Mouse (Mus musculus) stomach, postnatal 0 days (tissue): ENCODE data around the gene Eif3m. TPM values are rescaled to one million over a fixed set of nuclear protein-coding genes. Genes with fewer than 3 reads are reported as not detected.

Experiments used
- ATAC-seq: fragments of 200-750 bp; cut with Nextera tagmentation; 2 replicates; pipeline ENCODE4 v1.8.0; 2017; ENCODE audit not compliant: low FRiP score, low TSS enrichment
- DNase-seq: peaks from one replicate; pipeline ENCODE4 v3.0.0-alpha.2; 2016; ENCODE audit warnings: low spot score
- H3K27ac ChIP-seq: fragments of 300-500 bp; sonication (generic); replicated peaks from 2 replicates; pipeline ENCODE4 v1.5.1; 2014; ENCODE audit warnings: mild to moderate bottlenecking, control low read depth
- H3K27me3 ChIP-seq: fragments of 300-500 bp; sonication (generic); 2 replicates; pipeline ENCODE4 v1.6.1; 2014; ENCODE audit warnings: low read length; ENCODE audit not compliant: control insufficient read depth, insufficient read depth
- H3K36me3 ChIP-seq: fragments of 300-500 bp; sonication (generic); 2 replicates; pipeline ENCODE4 v1.6.1; 2014; ENCODE audit warnings: low read length, mixed read lengths; ENCODE audit not compliant: control insufficient read depth, insufficient read depth
- H3K4me1 ChIP-seq: fragments of 300-500 bp; sonication (generic); replicated peaks from 2 replicates; pipeline ENCODE4 v1.6.1; 2014; ENCODE audit warnings: antibody characterized with exemption; ENCODE audit not compliant: control insufficient read depth, insufficient read depth
- H3K4me2 ChIP-seq: fragments of 300-500 bp; sonication (generic); replicated peaks from 2 replicates; pipeline ENCODE4 v1.6.1; 2014; ENCODE audit warnings: low read depth, mild to moderate bottlenecking, control low read depth, moderate library complexity
- H3K4me3 ChIP-seq: fragments of 300-500 bp; sonication (generic); 2 replicates; pipeline ENCODE4 v1.5.1; 2014; ENCODE audit warnings: low read depth, low read length, control low read depth
- H3K9ac ChIP-seq: fragments of 300-500 bp; sonication (generic); 2 replicates; pipeline ENCODE4 v1.6.1; 2014; ENCODE audit warnings: mild to moderate bottlenecking, low read length, control low read depth, mixed read lengths
- H3K9me3 ChIP-seq: fragments of 300-500 bp; sonication (generic); 2 replicates; pipeline ENCODE4 v1.6.1; 2016; ENCODE audit warnings: low read length; ENCODE audit not compliant: control insufficient read depth
- CTCF ChIP-seq: IDR thresholded peaks from 2 replicates; pipeline ENCODE4 v1.5.1; 2016; ENCODE audit warnings: antibody characterized with exemption, low read depth, mild to moderate bottlenecking, moderate library complexity
- EP300 ChIP-seq: optimal IDR thresholded peaks from 2 replicates; pipeline ENCODE3; 2016; ENCODE audit warnings: antibody characterized with exemption
- WGBS: fragments of 180-500 bp; shearing (Covaris S2); extraction: QIAGEN DNeasy Blood & Tissue Kit; methylation state at CpG from one replicate; pipeline ENCODE4 v1.1.7; 2014; 5-methylcytosine and 5-hydroxymethylcytosine counted together
- polyA plus RNA-seq: library from polyadenylated mRNA; unstranded; fragments of >200 nt; fragmentation: Nextera tagmentation; extraction: Ambion mirVana; gene quantifications from 2 replicates; pipeline ENCODE4 v1.2.1, GENCODE M21; 2015

The Eif3m gene
- polyA plus RNA-seq = 213 and 215 TPM in 2 replicates

DNA sequence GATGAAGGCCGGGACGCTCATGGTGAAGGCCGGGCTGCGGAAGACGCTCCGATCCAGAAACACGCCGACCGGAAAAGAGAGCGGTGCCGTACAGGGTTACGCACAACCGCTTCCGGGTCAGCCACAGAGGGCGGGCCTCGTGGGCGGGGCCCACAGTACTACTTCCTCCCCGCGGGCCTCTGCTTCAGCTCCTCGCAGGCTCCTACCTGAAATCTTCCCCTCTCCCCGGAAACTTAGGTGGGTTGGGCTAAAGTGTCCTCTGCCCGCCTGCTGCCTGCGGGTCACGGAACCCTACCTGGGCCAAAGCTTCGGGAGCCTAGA lies at the start of gene Eif3m:
TSS of gene Eif3m (minus strand) at position 114 of the 321 bp plus-strand sequence.
- Histone ChIP-seq H3K9ac (peak within 1 kb of the TSS; percentile 94), H3K27ac (peak within 1 kb of the TSS; percentile 72), H3K27me3 (no peaks in the 10 kb centered on the region), H3K4me3 (peak within 1 kb of the TSS; percentile 95), H3K36me3 (peaks cover 8% of the 10 kb centered on the region), H3K9me3 (no peaks in the 10 kb centered on the region), H3K4me2 (peak within 1 kb of the TSS; percentile 69), H3K4me1 (no peaks in the 10 kb centered on the region)
- TF ChIP-seq CTCF (no peak), EP300 (no peak)
- DNase-seq (peak; percentile 95), ATAC-seq (peak; percentile 100)
- WGBS = 1% methylated on average over 23 of the region's 25 CpGs

DNA sequence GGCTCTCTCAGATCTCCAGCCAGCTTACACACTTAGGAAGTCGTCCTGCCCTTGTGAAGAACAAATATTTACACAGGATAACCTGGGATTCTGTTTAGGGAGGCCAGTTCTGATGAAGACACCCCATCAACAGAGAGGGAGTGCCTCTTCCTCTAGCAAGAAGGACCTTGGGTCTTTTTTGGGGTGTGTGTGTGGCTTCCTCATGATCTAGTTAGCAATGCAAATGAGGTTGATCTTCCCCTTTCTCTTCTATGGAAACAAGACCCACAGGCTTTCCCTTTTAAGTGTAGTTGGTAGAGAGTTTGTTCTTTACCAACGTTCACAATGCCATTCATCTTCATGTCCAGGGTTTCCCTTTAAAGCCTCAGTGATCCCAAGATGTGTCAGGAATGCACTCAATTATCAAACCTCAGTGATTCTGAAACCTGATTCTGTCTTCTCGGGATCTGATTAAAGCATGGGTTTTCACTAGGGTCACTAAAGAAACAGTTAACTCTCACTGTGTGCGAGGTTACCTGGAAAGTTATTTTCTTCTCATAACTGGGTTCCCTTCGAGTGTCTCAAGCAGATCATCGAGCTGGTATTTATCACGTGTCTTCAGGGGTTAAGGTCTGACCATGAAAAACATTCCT lies 46.0 kb upstream of the Eif3m start:
- Histone ChIP-seq H3K27ac (no peak overlapping the region), H3K27me3 (no peaks in the 10 kb centered on the region), H3K4me2 (no peak overlapping the region), H3K9me3 (no peaks in the 10 kb centered on the region), H3K36me3 (no peaks in the 10 kb centered on the region), H3K4me3 (no peak overlapping the region), H3K9ac (no peak overlapping the region), H3K4me1 (no peaks in the 10 kb centered on the region)
- no peak for TF ChIP-seq EP300
- no peak for TF ChIP-seq CTCF
- 46% methylated on average over 7 of the region's 7 CpGs for WGBS
- DNase-seq (no peak), ATAC-seq (no peak)

DNA sequence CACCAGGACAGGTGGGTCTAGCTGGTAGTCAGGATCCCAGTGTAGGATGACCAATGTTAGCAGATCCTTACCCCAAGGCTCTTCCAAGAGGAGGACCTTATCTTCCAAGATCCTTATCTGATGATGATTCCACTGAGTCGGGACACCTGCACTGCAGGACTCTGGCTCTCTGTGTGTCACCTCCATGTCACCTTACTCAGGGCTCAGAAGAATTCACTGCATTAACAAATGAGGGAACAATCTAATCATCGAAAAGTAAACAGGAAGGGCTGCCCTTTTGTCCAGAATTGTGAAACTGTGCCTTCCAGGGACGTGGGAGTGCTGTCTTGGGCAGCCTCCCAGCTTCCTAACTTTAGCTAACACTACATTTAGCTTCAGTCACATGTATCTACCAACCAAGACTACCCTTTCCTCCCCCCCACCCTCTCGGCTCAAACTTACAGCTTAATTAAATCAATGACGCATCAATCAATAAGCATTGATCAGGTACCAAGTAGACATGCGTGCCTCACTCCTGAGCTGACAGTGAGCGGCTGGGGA lies 41.8 kb upstream of the Eif3m start:
- 43% methylated on average over 7 of the region's 7 CpGs for WGBS
- no peak overlapping the region for H3K4me2 ChIP-seq
- TF ChIP-seq EP300 (no peak), CTCF (no peak)
- no peak overlapping the region for H3K9ac ChIP-seq
- no peaks in the 10 kb centered on the region for H3K4me1 ChIP-seq
- H3K27me3 ChIP-seq = no peaks in the 10 kb centered on the region
- no peaks in the 10 kb centered on the region for H3K36me3 ChIP-seq
- no peaks in the 10 kb centered on the region for H3K9me3 ChIP-seq
- H3K27ac ChIP-seq = no peak overlapping the region
- ATAC-seq (peak; percentile 68), DNase-seq (peak; percentile 17)
- no peak overlapping the region for H3K4me3 ChIP-seq

DNA sequence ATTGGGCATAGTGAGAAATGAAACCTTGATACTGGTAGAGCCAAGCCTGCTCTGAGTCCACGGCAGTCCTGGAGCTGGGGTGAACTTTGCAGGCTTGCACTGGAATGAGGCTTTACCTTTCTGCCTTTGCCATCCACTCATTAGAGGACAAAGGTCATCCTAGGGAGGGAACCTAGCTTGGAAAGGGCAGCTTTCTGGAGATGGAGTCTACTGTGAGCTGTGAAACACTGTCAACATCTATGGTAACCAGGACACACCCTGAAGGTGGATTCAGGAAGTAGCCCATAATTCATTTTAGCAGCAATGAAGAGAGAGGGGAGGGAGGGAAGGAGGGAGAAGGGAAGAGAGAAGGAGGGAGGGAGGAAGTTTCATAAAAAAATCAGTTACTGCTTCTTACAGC lies 38.6 kb upstream of the Eif3m start:
- Histone ChIP-seq H3K4me1 (no peaks in the 10 kb centered on the region), H3K4me2 (no peak overlapping the region), H3K9me3 (no peaks in the 10 kb centered on the region), H3K27me3 (no peaks in the 10 kb centered on the region), H3K27ac (no peak overlapping the region), H3K36me3 (no peaks in the 10 kb centered on the region), H3K4me3 (no peak overlapping the region), H3K9ac (no peak overlapping the region)
- WGBS = 34% methylated on average over 1 of the region's 1 CpGs
- no peak for TF ChIP-seq EP300
- TF ChIP-seq CTCF = no peak
- DNase-seq (no peak), ATAC-seq (peak; percentile 85)

DNA sequence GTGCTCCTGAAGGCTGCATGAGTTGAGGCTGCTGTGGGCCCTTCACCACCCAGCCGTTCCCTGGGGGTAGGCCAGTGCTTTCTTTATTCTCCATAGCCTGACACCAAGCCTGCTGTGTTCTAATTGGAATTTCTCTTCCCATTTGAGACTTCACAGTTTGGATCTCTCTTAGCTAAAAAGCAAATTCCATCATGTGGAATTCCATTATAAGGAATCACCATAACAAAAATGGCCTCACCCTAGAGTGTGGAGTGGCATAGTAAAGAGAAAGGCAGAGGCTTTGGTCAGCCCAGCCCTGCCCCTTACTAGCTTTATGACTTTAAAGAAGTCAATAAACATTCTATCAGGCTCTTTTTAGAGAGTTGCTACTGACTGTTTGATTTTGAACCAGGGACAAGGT lies 31.4 kb upstream of the Eif3m start:
- H3K4me1 ChIP-seq = no peaks in the 10 kb centered on the region
- H3K9ac ChIP-seq = no peak overlapping the region
- no peaks in the 10 kb centered on the region for H3K9me3 ChIP-seq
- H3K36me3 ChIP-seq = no peaks in the 10 kb centered on the region
- TF ChIP-seq EP300 (no peak), CTCF (no peak)
- no peaks in the 10 kb centered on the region for H3K27me3 ChIP-seq
- DNase-seq (no peak), ATAC-seq (no peak)
- no peak overlapping the region for H3K4me2 ChIP-seq
- WGBS = 32% methylated on average over 1 of the region's 1 CpGs
- no peak overlapping the region for H3K27ac ChIP-seq
- H3K4me3 ChIP-seq = no peak overlapping the region

DNA sequence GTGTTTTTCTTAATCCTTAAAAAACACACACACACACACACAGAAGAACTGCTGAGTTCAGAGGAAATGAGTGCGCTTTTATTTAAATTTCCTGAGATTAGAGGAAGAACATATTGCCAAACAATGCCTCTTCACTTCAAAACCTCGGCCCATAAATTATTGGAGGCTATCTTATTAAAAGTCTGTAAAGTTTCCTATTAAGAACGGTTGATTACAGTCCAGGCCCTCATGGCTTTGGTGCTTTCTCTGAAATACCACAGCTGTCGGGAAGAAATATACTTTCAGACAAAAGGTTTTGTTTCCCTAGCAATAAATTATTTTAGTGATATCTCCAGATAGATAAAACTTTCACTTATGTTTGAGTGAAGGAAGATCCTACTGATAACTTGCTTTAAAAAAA lies 26.3 kb upstream of the Eif3m start:
- DNase-seq (no peak), ATAC-seq (no peak)
- H3K36me3 ChIP-seq = no peaks in the 10 kb centered on the region
- H3K9me3 ChIP-seq = no peaks in the 10 kb centered on the region
- no peak overlapping the region for H3K27ac ChIP-seq
- TF ChIP-seq EP300 = no peak
- TF ChIP-seq CTCF = no peak
- 36% methylated on average over 4 of the region's 4 CpGs for WGBS
- H3K4me1 ChIP-seq = no peaks in the 10 kb centered on the region
- no peak overlapping the region for H3K4me3 ChIP-seq
- no peaks in the 10 kb centered on the region for H3K27me3 ChIP-seq
- no peak overlapping the region for H3K4me2 ChIP-seq
- H3K9ac ChIP-seq = no peak overlapping the region
